ENCODE assay signal across 19 mouse cellular contexts in genomic region chr1:37341347-37341746, GRCm38 (mm10). TPM values are rescaled to one million over a fixed set of nuclear protein-coding genes. Genes with fewer than 3 reads are reported as not detected.
DNase-seq lines count a peak whose midpoint lies in the region; ATAC-seq and TF ChIP-seq lines count a peak whose summit lies in the region.
"Had no signal": no experiment of that assay in that cellular context is flagged by ENCODE, and none has a peak within 500 bp of the region (broad histone marks: within the 10 kb centered on the region; RNA-seq: fewer than 3 reads in every experiment).

No protein-coding gene starts in this region.

- no peaks in the 10 kb centered on the region for H3K36me3 ChIP-seq in kidney, embryonic 14.5 days (ENCODE audit: control insufficient read depth, insufficient read depth, low read length)
- H3K36me3 ChIP-seq in liver, embryonic 15.5 days (replicated peaks) = no peaks in the 10 kb centered on the region
- H3K36me3 ChIP-seq in midbrain, embryonic 13.5 days = no peaks in the 10 kb centered on the region
- H3K36me3 ChIP-seq: embryonic facial prominence, embryonic 15.5 days; forebrain, embryonic 10.5 days; heart, embryonic 15.5 days; limb, embryonic 15.5 days; midbrain, embryonic 10.5 days had no signal

- H3K9ac ChIP-seq in kidney, embryonic 14.5 days (ENCODE audit: low read depth, low read length) = no peak overlapping the region
- H3K9ac ChIP-seq in liver, embryonic 15.5 days = no peak overlapping the region
- H3K9ac ChIP-seq in midbrain, embryonic 13.5 days (replicated peaks) = no peak overlapping the region
- H3K9ac ChIP-seq: embryonic facial prominence, embryonic 15.5 days; heart, embryonic 15.5 days; limb, embryonic 15.5 days had no signal

- DNase-seq in cerebellum, adult 2 months = no peak
- DNase-seq in cerebellum, postnatal 10 days = no peak
- no peak for DNase-seq in kidney, adult 18-20 months
- DNase-seq in fat pad, adult 2 months (ENCODE audit: extremely low read depth, low read depth, low spot score) = peak; percentile 43
- no peak for DNase-seq in lung, postnatal 14 days
- DNase-seq: gastrocnemius, postnatal 14 days; kidney, adult 8-10 months; layer of hippocampus, adult 9-11 months; thymus, postnatal 25 days had no signal

- H3K4me2 ChIP-seq in kidney, embryonic 14.5 days (replicated peaks; ENCODE audit: low read depth, low read length) = no peak overlapping the region
- H3K4me2 ChIP-seq in liver, embryonic 15.5 days = no peak overlapping the region
- no peak overlapping the region for H3K4me2 ChIP-seq in midbrain, embryonic 13.5 days (replicated peaks)
- H3K4me2 ChIP-seq: embryonic facial prominence, embryonic 15.5 days; heart, embryonic 15.5 days; limb, embryonic 15.5 days had no signal

- ATAC-seq in kidney, embryonic 14.5 days (ENCODE audit: low FRiP score, low TSS enrichment) = 0 out of 2 replicates have a peak, but pooled peaks have one; percentile 40
- peak; percentile 81 for ATAC-seq in liver, embryonic 15.5 days (ENCODE audit: insufficient read depth)
- no peak for ATAC-seq in midbrain, embryonic 13.5 days
- ATAC-seq: forebrain, embryonic 16.5 days had no signal

- no peaks in the 10 kb centered on the region for H3K9me3 ChIP-seq in kidney, embryonic 14.5 days (ENCODE audit: control insufficient read depth, low read length)
- no peaks in the 10 kb centered on the region for H3K9me3 ChIP-seq in liver, embryonic 15.5 days (replicated peaks)
- no peaks in the 10 kb centered on the region for H3K9me3 ChIP-seq in midbrain, embryonic 13.5 days
- H3K9me3 ChIP-seq: embryonic facial prominence, embryonic 15.5 days; forebrain, embryonic 10.5 days; heart, embryonic 15.5 days; limb, embryonic 15.5 days; midbrain, embryonic 10.5 days had no signal

- TF ChIP-seq POLR2A in cerebellum, adult 2 months (IDR thresholded peaks at IDR 0.05; ENCODE audit: borderline replicate concordance, insufficient read depth, low read length) = no peak

- no peak for TF ChIP-seq CTCF in cerebellum, adult 2 months (IDR thresholded peaks at IDR 0.05; ENCODE audit: borderline replicate concordance, insufficient read depth, low read depth, low read length)

- no peak overlapping the region for H3K4me3 ChIP-seq in cerebellum, adult 2 months (replicated peaks; ENCODE audit: insufficient read depth, low read depth, low read length)
- H3K4me3 ChIP-seq in kidney, embryonic 14.5 days (ENCODE audit: low read length) = no peak overlapping the region
- no peak overlapping the region for H3K4me3 ChIP-seq in liver, embryonic 15.5 days (replicated peaks)
- H3K4me3 ChIP-seq in midbrain, embryonic 13.5 days (replicated peaks) = no peak overlapping the region
- H3K4me3 ChIP-seq: embryonic facial prominence, embryonic 15.5 days; forebrain, embryonic 10.5 days; heart, embryonic 15.5 days; left cerebral cortex, adult 2 months; limb, embryonic 15.5 days; midbrain, embryonic 10.5 days had no signal

- H3K4me1 ChIP-seq in cerebellum, adult 2 months (ENCODE audit: control insufficient read depth, insufficient read depth, low read length) = peaks cover 48% of the 10 kb centered on the region
- peaks cover 15% of the 10 kb centered on the region; the same call in 1 of the 2 replicates for H3K4me1 ChIP-seq in kidney, embryonic 14.5 days (ENCODE audit: control insufficient read depth, insufficient read depth, low read length)
- H3K4me1 ChIP-seq in liver, embryonic 15.5 days (replicated peaks) = peaks cover 8% of the 10 kb centered on the region; the same call in 1 of the 2 replicates
- H3K4me1 ChIP-seq in midbrain, embryonic 13.5 days (replicated peaks) = no peaks in the 10 kb centered on the region
- H3K4me1 ChIP-seq: midbrain, embryonic 10.5 days had no signal

- H3K27ac ChIP-seq in cerebellum, adult 2 months (ENCODE audit: insufficient read depth, low read length) = peak overlapping the region; percentile 80
- H3K27ac ChIP-seq in kidney, embryonic 14.5 days (ENCODE audit: low read depth, low read length) = 0 out of 2 replicates have a peak overlapping the region, but pooled peaks have one; percentile 14
- H3K27ac ChIP-seq in liver, embryonic 15.5 days (replicated peaks) = peak overlapping the region; percentile 73
- H3K27ac ChIP-seq in midbrain, embryonic 13.5 days = no peak overlapping the region
- H3K27ac ChIP-seq: embryonic facial prominence, embryonic 15.5 days; forebrain, embryonic 10.5 days; left cerebral cortex, adult 2 months; limb, embryonic 15.5 days; midbrain, embryonic 10.5 days had no signal

- no peaks in the 10 kb centered on the region for H3K27me3 ChIP-seq in cerebellum, adult 2 months (ENCODE audit: control insufficient read depth, insufficient read depth, low read length)
- H3K27me3 ChIP-seq in kidney, embryonic 14.5 days (ENCODE audit: control insufficient read depth, insufficient read depth, low read length) = no peaks in the 10 kb centered on the region
- H3K27me3 ChIP-seq in liver, embryonic 15.5 days = no peaks in the 10 kb centered on the region
- no peaks in the 10 kb centered on the region for H3K27me3 ChIP-seq in midbrain, embryonic 13.5 days
- H3K27me3 ChIP-seq: embryonic facial prominence, embryonic 15.5 days; heart, embryonic 15.5 days; limb, embryonic 15.5 days had no signal

- 55% methylated on average over 5 of the region's 5 CpGs for WGBS in cerebellum, adult 2 months
- 52% methylated on average over 5 of the region's 5 CpGs for WGBS in kidney, embryonic 14.5 days
- WGBS in liver, embryonic 15.5 days (ENCODE audit: insufficient replicate concordance) = 44% methylated on average over 5 of the region's 5 CpGs
- 73% methylated on average over 5 of the region's 5 CpGs for WGBS in midbrain, embryonic 13.5 days

RNA-seq across cellular contexts. Expression of gene Inpp4a, which starts 41.7 kb away (rescaled TPM):
- 94.2 and 98.5 TPM in 2 replicates for polyA plus RNA-seq in cerebellum, adult 2 months (2012; rRNA removed)
- polyA plus RNA-seq in kidney, embryonic 14.5 days (2014; fragmentation: Nextera tagmentation; extraction: Ambion mirVana) = 17.8 and 18.6 TPM in 2 replicates
- 4.4 and 5.0 TPM in 2 replicates for polyA plus RNA-seq in liver, embryonic 15.5 days (2015; fragmentation: Nextera tagmentation; extraction: Ambion mirVana)
- 52.0 and 55.1 TPM in 2 replicates for polyA plus RNA-seq in midbrain, embryonic 13.5 days (2015; fragmentation: Nextera tagmentation; extraction: Ambion mirVana)
